Mouse (Mus musculus) CD4-positive, CD25-positive, alpha-beta regulatory T cell, adult 9 weeks (primary cell): Measurements from ENCODE around the gene H2afz. TPM values are rescaled to one million over a fixed set of nuclear protein-coding genes. Genes with fewer than 3 reads are reported as not detected.

Source experiments
- polyA plus RNA-seq: library from polyadenylated mRNA; unstranded; fragments of 100-300 nt; shearing (Covaris generic); gene quantifications from one replicate; pipeline ENCODE4 v1.2.1, GENCODE M21; 2017

Gene H2afz
- polyA plus RNA-seq, result 1,140 TPM

DNA sequence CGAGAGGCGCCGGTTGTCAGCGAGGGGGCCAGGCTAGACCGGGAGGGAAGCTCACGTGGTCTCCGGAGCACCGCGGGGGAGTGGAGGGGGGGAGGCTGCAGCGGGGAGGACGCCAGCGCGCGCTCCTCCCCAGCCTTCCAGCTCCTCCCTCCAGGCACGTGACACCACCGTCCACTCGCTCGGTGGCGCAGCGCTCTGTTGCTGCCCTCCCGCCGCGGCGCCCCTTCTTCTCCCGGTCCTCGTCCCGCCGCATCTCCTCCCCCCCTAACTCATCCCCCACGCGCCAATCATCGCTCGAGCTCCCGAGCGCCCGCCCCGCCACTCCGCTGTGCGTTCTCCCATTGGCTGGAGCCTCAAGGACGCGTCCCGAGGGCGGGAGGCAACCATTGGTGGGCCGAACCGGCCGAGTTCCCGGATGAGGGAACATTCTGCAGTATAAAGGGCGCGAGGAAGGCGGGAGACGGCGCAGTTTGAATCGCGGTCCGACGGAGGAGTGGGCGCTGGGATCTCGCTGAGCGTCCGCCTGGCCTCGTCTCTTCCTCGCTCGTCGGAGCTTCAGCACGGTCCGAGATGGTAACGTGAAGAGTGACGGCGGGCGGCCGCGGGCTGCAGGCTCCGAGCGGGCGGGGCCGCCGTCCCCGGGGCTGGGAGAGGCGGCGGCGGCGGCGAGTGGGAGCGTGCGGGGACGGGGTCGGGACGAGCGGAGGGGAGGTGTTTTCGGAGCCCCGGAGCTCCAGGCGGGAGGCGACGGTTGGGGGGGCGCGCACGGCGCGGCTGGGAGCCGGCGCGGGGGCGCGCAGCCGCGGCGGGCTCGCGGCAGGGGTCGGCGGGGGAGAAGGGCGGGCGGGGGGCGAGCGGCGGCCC, at the start of gene H2afz:
TSS of gene H2afz (plus strand) at position 364 of the 864 bp plus-strand sequence.

DNA sequence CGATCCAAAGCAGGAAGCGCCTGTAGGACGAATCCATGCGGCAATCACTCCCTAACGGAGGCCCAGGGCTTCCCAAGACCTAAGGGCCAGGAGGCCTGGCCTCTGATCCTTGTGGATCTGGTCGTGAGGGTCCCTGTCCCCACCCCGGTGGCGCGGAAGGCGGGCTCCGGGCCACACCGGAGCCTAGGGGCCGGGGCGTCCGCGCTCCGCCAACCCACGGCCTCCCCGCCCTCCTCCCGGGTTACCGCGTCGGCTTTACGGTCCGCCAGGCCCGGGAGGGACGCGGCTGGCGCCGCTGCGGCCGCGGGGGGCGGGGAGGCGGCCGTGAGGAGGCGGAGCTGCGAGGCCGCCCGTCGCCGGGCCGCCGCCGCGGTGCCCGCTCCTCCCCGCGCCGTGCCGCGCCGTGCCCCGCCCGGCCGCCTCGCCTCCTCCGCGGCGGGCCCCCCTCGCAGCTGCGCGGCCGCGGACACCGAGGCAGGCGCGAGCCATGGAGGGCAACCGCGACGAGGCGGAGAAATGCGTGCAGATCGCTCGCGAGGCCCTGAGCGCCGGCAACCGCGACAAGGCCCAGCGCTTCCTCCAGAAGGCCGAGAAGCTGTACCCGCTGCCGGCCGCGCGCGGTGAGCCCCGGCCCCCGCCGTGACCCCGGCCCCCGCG, 3.3 kb downstream of the H2afz start, which contains the start of gene Dnajb14:
TSS of gene Dnajb14 (plus strand) at position 239 of the 657 bp plus-strand sequence.

Other genes with a start within 250 kb of the H2afz start
- gene Ddit4l, start 242.9 kb upstream of the H2afz start, polyA plus RNA-seq, result not detected
- not detected for gene Gm21962, start 193.0 kb upstream of the H2afz start, polyA plus RNA-seq
- 4.6 TPM for gene Dnajb14, start 3.2 kb downstream of the H2afz start, polyA plus RNA-seq
- 92.2 TPM for gene Lamtor3, start 54.0 kb downstream of the H2afz start, polyA plus RNA-seq
- 119 TPM for gene Dapp1, start 117.1 kb downstream of the H2afz start, polyA plus RNA-seq
- not detected for gene 1110002E22Rik, start 200.6 kb downstream of the H2afz start, polyA plus RNA-seq
- gene Gm5105, start 202.9 kb downstream of the H2afz start, polyA plus RNA-seq, result not detected